Mouse (Mus musculus) testis, postnatal 14 days (tissue): Measurements from ENCODE around the gene Gm34653.
A peak's percentile ranks its signal among the peaks of the same experiment; 100 is the strongest.
"Not testable (repeated sequence)": the region's sequence is repeated elsewhere in the genome, so short reads cannot be mapped to it uniquely, and the experiment has no call there.

Experiments
- DNase-seq: peaks from one replicate; pipeline ENCODE4 v3.0.0; 2021; ENCODE audit warnings: low spot score

The Gm34653 gene

DNA sequence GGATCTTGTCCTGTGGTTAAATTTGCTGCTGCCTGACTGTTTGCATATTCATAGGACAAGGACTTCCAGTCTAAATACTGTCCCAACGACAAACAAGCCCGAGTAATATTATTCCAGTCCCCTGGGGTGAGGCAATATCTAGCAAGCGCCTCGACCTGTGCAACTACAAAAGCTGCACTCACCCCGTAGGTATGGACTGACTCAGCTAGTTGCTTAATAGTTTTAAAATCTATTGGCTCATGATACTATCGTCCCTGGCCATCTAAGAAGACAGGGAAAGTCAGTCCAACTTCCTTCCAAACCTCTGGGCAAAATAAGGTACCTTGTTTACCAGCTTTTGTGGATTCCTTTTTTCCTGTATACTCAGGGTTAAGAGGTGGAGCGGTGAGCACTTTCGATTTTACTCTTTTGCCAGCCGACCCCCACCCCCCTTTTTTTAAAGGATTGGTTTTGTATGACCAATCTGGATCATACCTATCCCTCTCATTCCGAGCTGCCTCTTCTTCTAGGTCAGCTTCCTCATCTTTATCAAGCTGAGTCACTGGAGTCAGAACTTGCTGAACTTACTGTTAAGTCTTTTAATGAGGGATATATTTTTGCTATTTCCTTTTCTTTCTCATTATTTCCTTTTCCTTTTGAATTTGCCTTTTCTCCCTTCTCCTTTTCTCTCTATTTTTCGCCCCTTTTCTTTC is at the start of gene Gm34653:
Gene Gm34653, plus strand, starts transcription at position 242 of the 692 bp plus-strand sequence.
- DNase-seq, result not testable (repeated sequence)

DNA sequence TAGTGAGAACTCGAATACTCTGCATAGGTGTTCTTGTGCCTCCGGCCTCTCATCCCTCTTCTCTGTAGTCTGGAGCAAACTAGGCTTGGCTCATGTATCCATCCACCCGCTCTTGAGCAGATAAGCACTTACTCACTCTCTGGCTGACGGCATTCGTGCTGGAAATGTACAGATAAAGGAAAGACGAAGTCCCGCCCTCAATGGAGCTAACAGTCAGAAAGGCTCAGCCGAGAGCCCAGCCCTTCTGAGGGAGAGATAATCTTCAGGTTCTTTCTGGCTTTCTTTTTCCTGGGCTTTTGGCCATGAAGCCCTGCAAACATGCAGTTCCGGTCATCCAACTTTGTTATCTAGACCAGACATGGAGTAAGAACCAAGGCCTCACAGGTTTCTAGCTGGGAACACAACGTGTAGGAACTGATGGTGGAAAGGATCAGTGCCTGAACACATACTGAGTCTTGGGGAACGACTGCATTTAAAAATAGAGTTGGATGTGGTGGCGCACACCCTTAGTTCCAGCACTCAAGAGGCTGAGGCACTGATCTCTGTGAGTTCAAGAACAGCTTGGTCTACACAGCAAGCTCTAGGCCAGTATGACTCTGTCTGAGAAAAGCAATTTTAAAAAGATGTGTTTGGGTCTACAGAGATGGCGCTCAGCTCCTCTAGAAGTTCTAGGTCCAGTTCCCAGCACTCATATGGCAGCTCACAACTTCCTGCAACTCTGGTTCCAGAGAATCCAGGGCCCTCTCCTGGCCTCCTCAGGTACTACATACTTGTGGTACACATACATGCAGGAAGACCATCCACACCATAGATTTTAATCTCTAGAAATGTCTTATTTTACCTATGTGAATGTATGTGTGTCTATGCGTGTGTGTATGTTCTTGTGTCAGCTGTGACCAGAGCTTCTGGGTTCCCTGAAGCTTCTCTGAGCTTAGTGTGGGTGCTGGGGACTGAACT is 49.5 kb upstream of the Gm34653 start:
- peak; percentile 56 for DNase-seq

DNA sequence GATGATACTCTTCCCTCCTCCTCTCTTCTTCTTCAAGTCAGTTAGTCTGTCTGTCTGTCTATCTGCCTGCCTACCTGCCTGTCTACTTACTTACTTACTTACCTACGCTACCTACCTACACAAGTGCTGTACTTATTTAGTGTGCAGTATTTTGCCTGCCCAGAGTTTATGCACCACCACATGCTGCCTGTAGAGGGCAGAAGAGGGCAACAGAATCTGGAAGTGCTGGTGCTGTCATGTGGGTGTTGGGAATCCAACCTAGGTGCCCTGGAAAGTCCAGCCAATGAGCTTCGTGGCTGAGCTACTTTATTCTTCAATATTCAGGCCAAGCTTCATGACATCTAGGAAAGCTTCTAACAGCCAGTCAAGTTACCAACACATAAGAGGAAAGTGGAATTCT is 48.7 kb upstream of the Gm34653 start:
- DNase-seq, result no peak

DNA sequence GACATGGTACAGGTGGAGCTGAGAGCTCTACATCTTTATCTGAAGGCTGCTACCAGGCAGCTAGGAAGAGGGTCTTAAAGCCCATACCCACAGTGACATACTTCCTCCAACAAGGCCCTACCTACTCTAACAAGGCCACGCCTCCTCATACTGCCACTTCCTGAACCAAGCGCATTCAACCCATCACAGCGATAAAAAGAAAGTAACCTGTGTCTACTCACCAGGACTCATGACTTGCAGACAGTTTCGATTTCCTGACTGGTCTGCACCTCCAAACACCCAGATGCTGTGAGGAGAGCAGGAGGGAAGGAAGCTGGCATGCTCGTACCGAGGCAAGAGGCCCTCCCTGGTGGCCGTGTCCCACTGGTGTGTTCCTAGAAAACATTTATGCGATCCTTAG is 42.5 kb upstream of the Gm34653 start:
- DNase-seq, result no peak

DNA sequence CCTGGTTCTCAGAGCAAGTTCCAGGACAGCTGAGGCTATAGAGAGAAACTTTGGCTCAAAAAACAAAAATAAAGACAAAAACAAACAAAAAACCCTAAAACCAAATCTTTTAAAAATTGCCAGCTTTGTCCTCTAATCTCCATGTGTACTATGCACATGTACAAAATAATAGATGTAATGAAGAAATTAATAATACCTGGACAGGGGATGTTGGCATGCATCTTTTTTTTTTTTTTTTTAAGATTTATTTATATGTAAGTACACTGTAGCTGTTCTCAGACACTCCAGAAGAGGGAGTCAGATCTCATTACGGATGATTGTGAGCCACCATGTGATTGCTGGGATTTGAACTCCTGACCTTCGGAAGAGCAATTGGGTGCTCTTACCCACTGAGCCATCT is 40.3 kb upstream of the Gm34653 start:
- DNase-seq, result not testable (repeated sequence)

DNA sequence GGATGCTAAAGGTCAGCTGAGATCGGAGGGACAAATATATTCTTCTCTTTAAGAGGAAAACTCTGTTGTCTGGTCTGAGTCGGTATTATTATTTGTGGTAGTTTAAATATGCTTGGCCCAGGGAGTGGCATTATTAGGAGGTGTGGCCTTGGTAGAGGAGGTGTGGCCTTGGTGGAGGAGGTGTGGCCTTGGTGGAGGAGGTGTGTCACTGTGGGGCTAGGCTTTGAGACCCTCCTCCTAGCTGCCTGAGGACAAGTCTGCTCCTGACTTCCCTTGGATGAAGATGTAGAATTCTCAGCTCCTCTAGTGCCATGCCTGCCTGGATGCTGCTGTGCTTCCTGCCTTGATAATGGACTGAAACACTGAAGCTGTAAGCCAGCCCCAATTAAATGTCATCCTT is 38.3 kb upstream of the Gm34653 start:
- DNase-seq, result no peak

DNA sequence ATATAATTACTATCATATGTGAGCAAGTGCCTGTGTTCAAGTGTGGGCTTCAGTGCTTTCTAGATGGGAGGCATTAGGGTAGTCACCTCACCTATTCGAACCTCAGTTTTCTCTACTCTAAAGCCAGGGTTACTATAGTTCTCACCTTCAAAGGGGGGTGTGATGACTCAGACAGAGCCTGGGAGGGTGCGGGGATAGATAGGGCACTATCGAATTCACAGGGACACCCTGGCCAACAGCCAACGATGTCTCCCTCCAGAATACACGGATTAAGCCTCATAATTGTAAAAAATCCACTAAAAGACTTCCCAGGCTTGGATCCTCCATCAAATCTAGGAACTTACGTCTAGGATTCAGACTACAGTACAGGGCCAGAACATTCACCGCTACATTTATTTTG is 37.4 kb upstream of the Gm34653 start:
- DNase-seq, result no peak

DNA sequence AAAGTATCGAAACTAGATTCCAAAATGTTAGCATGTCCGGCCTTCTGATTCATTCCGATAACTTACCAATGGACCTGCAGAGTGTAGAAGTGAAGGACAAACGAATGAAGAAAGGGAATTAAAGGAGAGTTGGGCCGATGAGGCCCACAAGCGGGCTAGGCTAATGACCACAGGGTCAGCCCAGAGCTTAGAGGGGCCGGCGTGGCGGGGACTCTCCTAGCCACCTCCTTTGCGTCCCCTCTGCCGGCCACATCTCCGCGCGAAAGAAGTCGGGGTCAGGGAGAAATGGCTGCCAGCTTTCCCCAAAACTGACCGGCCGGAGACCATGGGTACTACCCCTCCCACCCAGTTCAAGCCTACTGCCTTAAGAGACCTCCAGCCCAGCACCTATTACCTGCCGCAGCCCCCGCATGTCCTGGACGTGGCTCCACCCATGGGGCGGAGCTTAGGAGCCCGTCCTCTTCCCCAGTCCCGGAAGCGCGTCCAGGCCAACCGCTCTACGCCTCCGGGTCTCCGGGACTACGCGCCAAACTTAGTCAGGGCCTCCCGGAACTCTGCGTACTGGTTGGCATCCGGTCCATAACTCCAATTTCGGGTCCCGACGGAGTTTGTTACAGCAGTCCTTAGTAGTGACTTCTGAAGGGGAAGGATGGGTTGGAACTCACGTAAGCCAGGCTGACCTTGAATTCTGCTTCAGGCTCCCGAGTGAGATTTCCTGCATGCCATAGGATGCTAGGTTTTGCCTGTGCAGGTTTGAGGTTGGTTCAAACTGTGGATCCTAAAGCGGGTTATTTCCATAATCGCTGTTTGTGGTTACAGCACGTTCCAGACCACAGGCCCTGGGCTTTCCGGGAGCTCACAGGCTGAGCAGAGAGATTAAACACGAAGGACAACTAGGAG is 33.2 kb upstream of the Gm34653 start, which contains the start of gene Rabepk:
Gene Rabepk, minus strand, starts transcription at position 556 of the 900 bp plus-strand sequence.
- peak; percentile 89 for DNase-seq

DNA sequence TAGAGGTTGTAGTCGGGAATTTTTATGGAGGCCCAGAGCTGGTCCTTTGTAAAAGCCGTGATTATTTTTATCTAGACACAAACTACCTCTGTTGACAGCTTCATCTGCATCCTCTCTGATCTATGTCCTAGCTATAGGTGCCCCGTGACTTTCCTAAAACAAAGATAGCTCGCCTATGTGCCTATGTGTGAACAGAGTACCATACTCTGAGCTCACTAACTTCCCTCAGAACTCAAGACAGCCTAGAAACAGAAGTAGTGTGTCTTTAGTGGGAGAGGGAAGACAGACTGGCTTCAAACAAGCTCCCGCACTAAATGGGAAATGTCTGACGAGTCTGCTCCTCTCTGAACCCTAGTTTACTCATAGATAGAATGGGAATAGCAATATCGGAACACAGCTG is 32.4 kb upstream of the Gm34653 start:
- DNase-seq, result no peak

DNA sequence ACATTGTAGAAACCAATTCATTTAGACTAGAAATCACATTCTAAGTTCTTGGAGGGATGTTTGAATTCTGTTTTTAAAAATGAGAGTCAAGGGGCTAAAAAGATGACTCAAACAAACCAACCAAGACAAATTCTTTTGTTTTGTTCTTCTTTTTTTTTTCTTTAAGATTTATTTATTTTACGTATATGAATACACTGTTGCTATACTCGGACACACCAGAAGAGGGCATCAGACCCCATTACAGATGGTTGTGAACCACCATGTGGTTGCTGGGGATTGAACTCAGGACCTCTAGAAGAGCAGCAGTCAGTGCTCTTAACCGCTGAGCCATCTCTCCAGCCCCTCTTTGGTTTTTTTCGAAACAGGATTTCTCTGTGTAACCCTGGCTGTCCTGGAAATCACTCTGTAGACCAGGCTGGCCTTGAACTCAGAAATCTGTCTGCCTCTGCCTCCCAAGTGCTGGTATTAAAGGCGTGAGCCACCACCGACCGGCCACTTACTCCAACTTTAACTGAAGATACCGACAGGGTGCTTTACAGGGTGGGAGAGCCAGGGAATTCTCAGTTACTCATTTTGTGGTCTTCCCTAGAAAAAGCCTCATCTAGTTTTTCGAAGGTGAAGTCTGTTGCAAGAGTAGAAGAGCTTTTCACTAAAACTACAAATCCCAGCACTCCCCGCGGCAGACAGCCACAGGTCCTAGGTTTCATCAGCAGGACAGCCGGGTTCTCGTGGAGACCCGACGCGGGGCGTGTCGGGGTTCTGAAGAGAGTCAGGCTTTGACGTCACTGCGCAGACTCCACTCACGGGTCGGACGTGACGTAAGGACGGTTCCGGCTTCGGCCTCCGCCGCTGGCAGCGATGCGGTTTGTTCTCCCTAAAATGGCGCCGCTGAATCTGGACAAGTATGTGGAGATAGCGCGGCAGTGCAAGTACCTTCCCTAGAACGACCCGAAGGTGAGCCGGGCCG is 31.0 kb upstream of the Gm34653 start:
- peak; percentile 98 for DNase-seq

DNA sequence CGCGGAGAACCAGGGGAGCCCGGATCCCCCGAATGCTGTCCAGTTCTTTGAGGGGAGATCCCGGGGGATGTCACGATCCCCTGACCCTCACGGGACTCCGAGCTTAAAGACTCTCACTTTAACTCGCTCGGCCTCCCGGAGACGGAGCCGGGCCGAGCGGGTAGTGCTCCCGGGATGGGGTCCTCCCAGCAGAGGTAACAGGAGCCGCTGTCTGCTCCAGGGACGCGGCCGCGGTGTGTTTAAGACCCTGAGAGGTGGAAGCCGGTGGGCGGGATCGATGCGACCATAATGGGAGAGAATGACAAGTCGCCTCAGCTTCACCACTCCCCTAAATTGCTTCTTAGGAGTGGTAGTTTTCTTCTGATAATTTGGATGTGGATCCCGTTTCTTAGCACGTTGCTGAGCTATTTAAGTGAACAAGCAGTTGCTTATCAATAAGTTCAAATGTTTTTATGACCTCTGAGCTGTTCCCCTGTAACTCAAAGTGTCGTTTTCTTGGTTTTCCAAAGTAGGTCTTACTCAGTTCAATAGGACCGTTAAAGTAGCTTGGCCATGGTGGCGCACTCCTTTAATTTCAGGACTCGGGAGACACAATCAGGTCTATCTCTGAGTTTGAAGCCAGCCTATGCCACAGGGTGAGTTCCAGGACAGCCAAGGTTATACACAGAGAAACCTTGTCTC is 30.1 kb upstream of the Gm34653 start:
- peak; percentile 51 for DNase-seq

DNA sequence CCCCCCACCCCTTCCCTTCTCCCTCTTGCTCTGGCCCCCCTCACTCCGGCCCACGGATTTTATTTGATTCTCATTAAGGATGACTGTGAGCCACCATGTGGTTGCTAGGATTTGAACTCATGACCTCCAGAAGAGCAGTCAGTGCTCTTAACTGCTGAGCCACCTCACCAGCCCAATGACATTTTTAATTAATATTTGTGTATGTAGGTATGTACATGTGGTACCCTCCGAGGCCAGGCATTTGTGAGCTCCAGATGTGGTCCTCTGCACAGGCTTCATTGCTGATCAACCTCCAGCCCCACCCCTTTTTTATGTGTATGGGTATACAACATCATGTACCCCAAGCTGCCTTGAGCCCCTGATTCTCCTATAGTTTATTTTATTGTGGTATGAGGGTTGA is 29.1 kb upstream of the Gm34653 start:
- no peak for DNase-seq

DNA sequence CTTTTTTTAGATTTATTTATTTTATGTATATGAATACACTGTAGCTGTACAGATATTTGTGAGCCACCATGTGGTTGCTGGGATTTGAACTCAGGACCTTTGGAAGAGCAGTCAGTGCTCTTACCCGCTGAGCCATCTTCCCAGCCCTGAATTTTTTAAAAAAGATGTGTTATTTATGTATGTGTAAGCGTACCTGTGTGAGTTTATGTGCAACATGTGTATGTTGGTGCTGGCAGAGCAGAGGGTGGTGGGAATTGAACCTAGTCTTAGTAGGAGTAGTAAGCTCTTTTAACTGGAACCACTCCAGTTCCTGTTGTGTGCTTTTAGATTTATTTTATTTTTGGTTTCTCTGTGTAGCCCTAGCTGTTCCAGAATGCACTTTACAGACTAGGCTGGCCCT is 28.6 kb upstream of the Gm34653 start:
- no peak for DNase-seq

DNA sequence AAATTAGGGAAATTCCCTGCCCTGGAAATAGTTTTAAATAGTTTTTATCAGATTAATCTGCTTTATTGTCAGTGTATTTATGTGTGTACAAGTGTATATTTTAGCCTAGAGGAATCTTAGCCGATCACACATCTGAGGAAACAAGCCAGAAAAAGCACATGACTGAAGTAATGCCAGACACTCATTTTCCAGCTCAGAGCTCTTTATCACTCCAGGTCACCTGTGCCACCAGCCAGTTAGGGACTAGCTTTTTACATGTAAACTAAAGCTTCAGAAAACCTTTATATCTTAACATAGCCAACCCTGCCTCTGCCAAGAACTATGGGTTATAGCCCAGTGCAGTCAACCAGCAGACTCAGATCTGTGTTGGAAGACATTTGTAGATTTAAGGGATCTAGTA is 28.0 kb upstream of the Gm34653 start:
- DNase-seq, result no peak

DNA sequence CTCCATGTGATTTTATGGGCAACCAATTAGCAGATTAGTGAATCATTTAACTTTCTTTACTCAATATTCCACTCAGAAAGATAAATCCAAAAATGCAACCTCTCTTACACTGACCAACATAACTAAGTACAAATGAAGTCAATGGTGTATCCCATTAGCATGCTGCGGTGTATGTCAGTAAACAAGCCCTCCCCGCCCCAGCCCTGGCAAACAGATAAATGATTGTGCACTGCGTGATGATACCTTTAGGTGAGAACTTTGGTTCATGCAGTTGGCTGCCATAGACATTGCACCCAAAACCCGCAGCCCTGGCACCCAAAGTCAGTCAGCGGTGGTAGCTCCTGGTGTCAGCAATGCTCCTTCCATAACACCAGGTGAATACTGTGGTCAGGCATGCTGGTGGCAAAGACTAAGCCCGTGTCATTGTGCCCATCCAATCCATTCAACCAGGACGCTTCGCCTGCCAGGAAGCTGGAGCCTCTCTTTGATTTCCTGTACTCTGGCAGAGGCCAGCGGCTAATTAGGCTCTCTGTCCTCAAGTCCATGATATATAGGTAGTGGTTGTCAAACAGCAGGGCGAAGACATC is 27.4 kb upstream of the Gm34653 start:
- no peak for DNase-seq

DNA sequence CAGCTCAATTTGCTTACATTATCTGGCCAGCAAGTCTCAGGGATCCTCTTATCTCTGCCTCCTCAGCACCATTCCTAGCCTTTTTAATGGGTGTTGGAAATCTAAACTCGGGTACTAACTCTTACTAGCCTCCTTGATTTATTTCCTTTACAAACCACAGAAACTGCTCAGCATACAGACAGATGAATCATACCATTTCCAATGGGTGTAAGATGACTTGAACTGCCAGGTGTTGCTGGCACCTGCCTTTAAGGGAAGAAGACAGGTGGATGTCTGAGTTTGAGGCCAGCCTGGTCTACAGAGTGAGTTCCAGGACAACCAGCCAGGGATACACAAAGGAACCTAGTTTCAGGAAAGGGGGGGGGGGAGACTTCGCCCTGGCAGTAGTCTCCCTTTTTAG is 24.8 kb upstream of the Gm34653 start:
- no peak for DNase-seq

DNA sequence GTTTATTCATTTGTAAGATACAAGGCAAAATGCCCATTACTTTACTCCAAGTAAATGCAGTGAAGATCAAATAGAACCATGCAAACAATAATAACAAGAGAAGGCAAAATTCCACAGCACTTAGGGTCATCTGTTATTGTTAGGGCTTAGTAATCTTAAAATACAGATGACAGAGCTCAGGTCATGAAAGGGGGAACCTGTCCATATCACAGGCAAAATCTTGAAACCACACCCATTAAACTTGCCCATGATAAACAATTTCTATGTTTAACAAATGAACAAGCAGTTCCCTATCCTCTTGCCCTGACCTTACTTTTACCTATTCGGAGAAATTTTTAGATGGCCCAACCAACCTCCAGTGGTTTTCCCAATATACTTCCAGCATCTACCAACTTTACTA is 23.2 kb upstream of the Gm34653 start:
- DNase-seq, result no peak

DNA sequence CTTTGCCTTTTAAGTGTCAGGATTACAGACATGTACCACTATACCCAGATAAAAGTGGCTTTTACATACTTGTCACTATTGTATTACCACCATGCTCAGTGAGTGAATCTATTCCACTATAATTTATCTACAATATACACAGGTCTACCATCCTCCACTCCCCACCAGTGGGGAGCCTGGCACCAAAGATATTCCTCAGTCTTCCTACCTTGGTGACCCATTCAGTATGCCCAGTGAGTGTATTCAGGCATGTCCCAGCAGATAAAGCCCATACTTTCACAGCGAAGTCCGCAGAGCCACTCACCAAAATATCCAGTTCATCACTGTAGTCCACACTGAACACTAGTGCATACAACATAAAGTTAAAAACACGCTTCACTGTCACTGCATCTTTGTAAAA is 22.0 kb upstream of the Gm34653 start:
- DNase-seq, result no peak

DNA sequence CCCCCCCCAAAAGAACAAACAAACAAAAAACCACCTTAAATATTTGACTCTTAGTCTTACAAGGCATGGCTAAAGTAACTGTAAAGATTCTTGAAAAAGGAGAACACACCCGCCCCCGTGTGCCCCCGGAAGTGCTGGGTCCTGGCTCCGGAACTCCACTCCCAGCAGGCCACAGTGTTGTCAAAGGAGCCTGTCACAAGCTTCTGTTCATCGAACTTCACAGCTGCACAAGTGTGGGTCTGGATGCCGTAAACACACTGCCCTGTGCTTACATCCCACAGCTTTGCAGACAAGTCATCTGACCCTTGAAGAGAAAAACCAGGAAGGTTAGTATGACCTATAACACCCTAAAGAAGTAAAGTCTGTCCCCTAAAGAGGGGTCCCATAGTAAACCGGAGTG is 20.1 kb upstream of the Gm34653 start:
- DNase-seq, result no peak

DNA sequence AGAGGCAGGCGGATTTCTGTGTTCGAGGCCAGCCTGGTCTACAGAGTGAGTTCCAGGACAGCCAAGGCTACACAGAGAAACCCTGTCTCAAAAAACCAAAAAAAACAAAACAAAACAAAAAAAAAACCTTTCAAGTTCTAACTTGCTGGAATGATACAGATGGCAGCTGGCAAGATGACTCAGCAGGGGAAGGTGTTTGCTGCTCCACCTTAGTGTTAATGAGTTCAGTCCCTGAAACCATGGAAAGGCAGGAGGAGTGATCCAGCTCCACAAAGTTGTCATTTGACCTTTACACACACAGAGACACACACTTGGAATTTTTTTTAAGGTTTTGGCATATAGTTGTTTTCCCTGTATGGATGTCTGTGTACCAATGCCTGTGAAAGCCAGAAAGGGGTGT is 16.9 kb upstream of the Gm34653 start:
- DNase-seq, result not testable (repeated sequence)
